Mouse (Mus musculus) right cerebral cortex, postnatal 4 days (tissue): Measurements from ENCODE around the gene Cenpm.

ENCODE experiments used
- DNase-seq: peaks from one replicate; pipeline ENCODE4 v3.0.0-alpha.2; 2022

Cenpm gene

GRCm38 (mm10) chr15:82186931-82187330 lies 57.6 kb downstream of the Cenpm start:
- no peak for DNase-seq

GRCm38 (mm10) chr15:82186131-82186530 lies 58.4 kb downstream of the Cenpm start:
- no peak for DNase-seq

GRCm38 (mm10) chr15:82185062-82185783 lies 59.3 kb downstream of the Cenpm start:
- DNase-seq = no peak

- no peak for DNase-seq
Observed at GRCm38 (mm10) chr15:82184656-82185055, 59.9 kb downstream of the Cenpm start.

- no peak for DNase-seq
Observed at GRCm38 (mm10) chr15:82184183-82184582, 60.4 kb downstream of the Cenpm start.
